Mouse (Mus musculus) lung, postnatal 25 days (tissue): Measurements from ENCODE around the gene Cep164.
"Not testable (repeated sequence)": the region's sequence is repeated elsewhere in the genome, so short reads cannot be mapped to it uniquely, and the experiment has no call there.

Experiments
- DNase-seq: peaks from one replicate; pipeline ENCODE4 v3.0.0; 2022; ENCODE audit warnings: low spot score

The Cep164 gene

DNA sequence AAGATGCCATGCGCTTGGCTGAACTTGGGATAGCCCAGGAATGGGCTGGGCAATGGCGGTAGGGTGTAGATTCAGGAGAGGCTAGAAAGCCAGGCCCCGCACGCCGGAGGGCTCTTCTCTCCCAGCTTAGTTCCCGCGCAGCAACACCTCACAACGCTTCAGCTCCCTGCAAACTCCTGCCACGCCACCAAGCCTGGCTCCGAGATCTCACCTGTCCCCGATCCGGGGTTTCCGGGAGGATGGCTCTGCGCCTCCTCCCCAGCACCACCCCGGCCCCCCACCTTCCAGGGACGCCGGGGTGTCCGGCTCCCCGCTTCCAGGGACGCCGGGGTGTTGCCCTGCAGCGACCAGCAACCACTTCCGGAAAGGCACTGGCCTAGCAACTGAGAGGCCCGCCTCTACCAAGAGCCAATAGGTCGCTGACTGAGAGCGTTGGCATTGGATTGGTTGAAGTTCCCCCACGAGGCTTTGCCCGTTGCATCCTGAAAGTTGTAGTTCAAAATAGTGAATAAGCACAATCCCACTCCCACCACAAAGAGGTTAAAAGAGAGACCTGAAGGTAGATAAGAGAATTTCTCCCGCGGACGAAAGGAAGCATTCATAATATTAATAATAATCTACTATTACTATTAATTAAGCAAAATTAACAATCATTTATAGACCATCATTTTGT lies at the start of gene Cep164:
Cep164 (minus strand) TSS at position 401 of the 673 bp plus-strand sequence.
- peak; percentile 95 for DNase-seq

DNA sequence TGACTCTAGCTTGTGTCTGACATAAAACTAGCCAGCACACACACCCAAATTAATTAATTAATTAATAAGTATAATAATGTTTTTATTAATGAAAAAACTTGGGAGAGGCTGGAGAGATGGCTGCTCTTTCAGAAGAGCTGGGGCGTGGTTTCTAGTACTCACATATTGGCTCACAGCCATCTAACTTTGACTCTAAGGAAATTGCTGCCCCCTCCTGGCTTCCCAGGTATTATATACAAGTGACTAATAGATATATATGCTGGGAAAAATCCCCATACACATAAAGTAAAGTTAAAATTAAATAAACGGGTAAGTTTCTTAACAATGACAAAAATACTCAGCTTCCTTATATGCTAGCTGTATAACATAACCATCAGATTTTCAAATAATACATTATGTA lies 49.4 kb upstream of the Cep164 start:
- DNase-seq: peak; percentile 67

DNA sequence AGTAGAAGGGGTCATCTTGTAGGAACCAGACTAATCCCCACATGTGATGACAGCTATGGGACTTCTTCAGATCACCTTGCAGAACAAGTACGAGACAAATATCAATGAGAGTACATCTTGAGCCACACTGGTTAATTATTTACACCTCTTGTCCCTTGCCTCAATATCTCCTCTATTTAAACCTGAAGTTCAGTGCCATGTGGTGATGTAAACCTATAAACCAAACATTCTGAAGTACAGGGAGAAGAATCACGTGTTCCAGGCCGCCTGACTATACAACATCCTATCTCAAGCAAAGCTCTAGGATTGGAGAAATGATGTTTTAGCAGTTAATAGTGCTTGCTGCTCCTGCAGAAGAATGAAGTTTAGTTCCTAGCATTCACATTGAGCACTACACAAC lies 41.8 kb upstream of the Cep164 start:
- no peak for DNase-seq

DNA sequence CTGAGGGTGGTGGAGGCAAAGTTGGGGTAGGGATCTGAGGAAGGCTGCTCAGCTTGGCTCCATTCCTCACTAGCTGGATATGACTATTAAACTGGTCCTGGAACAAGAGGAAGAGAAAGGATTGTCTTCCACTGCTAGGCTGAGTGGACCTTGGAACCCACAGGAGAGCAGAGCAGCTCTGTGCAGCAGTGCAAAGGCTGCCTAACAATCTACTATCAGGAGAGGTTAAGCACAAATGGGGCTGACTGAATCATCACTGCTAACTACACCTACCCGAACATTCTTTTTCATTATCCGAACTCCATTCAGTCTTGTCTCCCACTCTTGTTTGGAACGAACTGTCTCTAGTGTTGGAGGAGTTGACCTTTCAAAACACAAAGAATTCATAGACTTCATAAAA lies 40.7 kb upstream of the Cep164 start:
- no peak for DNase-seq

DNA sequence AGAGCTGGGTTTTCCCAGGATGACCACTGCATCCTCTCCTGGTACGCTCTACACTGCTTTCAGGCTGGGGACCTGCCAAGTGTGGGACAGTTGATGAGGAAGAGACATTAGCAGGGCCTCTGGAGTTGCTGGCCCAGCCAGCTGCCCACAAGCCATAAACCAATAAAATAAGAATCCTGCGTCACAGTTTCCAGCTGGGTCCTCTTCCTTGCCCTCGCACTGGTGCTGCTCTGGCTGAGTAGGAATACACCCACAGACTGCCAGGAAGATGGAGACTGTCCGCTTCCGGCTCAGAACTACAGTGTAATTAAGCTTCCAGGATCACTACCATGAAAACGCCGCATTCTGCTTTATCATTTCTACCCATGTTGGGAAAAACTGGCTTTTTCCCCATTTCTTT lies 33.3 kb upstream of the Cep164 start:
- DNase-seq: no peak

DNA sequence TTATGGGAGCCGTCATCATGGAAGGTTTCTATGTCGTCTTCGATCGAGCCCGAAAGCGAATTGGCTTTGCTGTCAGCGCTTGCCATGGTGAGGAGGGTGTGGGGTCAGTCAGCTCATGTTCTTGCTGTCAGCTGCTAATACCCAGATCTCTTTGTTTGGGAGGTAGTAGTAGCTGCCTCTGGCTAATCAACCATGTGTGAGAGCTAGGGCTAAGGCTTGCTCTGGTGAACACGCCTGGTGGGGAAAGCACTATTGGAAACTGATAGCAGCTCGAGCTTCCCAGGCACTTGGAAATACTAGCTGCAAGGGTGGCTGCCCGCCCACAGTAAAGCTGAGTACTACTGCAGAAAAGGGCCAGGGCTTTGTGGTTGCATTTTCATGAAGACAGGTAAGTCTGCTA lies 30.9 kb upstream of the Cep164 start:
- no peak for DNase-seq

DNA sequence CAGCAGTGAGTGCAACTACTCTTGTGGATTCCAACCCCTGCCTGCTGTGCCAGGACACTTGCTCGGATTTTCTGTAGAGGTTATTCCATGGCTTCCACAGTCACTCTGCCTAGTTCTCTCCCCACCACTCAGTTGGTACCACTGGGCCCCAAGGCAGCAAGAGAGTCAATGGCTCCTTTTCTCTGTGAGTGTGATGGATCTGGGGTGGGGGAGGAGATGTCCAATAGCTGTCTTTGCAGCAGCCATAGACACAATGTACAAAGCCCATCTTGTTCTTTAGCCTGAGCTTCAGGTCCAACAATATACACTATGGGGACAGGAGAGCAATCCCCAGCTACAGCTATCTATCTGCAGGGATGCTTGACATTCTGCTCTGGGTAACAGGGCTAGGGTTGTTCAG lies 25.6 kb upstream of the Cep164 start:
- no peak for DNase-seq

DNA sequence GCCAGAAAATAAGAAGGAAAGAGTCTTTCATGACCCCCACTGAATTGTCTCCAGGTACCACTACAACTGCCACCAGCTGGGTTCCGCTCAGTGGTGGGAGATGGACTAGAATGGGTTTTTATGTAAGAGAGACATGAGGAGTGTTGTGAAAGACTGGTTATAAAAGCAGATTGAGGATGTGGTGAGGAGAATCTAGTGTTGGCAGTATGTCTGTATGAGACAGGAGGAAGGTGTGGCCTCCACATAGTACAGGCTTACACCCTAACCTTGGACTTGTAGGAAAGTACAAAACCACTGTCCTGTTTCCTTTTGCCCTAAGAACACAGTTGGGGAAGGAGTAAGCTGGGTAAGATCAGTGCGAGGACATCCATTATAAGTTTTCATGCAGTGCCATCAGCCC lies 25.2 kb upstream of the Cep164 start:
- peak; percentile 11 for DNase-seq

DNA sequence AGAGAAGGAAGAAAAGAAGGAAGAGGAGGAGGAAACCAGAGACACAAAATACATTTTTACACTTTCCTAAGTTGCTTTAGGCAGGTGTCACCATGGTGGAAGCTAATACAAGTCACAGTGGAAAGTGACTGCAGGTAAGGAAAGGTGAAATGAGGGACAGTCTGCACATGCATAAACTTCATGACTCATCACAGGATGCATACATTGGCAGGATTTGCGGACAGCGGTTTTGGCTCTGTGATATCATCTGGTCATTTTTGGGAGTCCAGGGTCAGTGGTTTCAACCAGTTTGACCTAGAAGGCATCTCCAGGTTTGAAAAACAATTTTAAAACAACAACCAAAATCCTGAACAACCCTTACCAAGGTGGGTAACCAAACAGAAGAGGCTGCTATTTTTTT lies 23.3 kb upstream of the Cep164 start:
- DNase-seq: no peak

DNA sequence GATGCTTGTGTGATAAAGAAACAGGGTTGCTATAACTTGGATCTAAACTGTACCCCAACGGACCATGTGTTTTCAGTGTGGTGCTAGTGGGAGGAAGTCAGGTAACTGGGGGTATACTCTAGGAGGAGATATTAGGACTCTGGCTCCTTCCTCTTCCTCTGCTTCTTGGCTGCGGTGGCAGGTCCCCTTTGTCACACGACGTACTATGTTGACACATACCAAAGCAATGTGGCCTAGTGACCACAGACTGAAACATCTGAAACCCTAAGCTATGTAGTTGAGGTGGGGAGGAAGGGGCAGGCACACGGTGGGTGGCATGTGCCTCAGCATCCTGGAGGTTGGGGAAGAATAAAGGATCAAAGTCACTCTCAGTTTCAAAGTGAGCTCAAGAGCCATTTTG lies 22.8 kb upstream of the Cep164 start:
- no peak for DNase-seq

DNA sequence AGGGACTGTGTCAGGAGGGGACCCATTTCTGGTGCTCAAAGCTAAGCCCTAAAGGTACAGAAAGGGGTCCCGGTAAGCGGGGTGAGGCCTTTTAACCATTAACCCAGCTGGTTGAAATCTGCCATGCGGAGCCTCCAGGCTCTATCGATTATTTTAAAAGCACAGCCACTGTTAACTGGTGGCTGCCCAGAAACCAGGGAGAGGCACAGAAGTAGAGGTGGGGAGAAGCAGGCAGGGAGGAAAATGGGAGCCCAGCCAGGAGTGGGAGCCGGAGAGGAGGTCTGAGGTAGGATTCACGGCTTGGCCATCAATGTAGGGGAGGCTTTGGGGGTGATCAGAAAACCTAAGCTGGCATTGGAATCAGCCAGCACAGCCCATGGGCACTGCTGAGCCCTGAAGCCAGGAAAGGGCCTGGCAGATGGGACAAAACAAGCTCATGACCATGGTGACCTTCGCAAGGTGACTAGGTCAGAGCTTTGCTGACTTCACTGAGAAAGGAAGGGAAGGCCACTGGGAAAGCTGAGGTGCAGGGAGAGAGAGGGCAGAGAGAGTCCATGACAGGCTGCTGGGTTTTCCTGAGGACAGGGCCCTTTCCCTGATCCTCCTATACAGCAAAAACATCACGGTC lies 22.2 kb upstream of the Cep164 start:
- DNase-seq: no peak

DNA sequence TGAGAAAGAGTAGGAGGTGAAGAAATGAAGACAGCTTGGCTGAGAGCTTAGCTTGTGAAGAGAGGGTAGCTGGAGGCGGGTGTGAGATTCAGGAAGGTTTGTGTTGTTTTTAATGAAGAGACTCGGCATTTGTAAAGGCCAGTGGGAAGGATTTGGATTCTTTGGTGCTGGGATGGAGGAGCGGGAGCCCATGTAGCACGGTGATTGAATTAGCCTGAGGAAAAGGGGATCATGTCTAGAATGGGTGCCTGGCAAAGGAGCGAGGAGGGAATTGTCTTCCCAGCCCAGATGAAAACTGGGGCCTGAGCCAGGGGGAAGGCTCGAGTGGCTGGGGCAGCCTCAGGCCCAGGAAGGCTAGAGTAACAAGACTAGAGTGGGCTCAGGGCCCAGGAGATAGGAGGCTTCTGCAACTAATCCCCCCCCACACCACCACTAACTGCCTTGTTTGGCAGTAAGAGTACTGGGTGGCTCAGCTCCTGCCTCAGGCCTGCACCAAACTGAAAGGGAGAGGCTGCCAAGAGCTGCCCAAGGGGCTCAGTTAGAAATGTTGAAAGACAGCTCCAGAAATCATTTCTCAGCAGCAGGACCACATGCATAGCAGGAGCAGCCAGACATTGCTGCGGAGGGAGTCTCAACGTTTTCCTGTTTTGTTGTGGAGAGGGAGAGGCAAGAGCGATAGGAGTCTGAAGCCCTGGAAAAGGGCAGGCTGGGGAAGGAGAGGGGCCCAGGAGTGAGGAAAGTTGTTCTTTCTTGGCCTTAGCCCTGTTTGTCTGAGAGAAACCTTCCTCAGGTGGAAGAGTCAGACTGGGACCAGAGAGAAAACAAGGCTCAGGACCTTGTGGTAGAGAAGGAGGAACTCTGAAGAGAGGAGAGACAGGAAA lies 21.3 kb upstream of the Cep164 start:
- DNase-seq: peak; percentile 7

DNA sequence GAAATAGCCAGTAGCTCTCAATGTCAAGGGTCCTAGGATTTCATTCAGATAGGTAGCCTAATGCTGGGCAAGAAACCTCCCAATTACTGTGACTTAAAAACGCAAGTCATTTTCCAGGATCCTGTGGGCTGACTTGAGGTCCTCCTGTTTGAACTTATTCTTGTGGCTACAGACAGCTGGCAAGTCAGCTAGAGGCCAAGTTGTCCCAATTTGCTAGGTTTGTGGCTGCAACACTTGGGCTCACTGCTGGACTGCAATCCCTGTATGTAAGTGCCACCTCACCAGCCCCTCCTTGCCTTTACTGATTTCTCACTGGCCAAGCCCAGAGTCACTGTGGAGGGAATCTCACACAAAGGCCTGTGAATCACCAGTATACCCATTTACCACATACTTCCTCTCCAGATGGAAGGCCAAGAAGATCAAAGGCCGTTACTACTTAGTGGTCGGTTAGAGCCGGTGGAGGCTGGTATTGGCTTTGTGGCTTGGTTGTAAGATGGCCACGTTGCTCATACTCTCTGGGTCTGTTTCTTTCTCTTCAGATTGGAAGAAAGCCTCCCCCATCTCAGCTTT lies 18.5 kb upstream of the Cep164 start:
- no peak for DNase-seq

DNA sequence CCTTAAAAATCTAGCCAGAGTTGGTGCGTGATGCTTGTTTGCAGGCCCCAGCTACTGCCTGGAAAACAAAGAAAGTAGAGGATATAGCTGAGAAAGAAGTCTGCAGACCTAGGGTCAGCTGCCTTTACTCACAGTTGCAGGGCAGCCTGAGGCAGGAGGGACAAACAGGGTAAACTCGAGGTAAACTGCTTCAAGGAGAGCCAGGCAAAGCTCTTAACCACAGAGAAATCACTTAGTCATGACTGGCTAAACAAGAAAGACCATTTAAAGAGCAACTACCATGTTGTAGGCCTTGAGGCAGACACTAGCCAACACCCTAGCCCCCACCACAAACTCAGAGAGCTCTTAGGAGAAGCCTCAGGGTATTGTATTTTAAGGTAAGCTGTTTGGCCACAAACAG lies 17.7 kb upstream of the Cep164 start:
- DNase-seq: not testable (repeated sequence)

DNA sequence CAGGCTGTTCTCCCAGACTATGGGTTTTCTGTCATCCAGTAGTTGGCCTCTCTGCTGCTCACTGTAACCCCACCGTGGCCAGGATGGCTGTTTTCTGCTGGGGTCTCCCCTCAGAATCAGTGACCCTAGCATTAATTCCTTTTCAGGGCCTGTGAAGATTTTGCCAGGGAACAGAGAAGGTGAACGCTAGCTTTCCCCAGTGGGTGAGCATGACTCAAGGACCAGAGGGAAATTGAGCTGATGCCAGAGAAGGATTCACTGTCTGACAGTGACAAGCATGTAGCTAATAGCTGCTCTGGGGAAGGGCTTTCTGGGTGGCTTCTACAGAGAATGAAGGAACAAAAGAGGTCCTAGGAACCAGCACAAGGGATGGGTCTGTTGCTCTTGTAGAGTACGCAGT lies 17.1 kb upstream of the Cep164 start:
- DNase-seq: no peak

DNA sequence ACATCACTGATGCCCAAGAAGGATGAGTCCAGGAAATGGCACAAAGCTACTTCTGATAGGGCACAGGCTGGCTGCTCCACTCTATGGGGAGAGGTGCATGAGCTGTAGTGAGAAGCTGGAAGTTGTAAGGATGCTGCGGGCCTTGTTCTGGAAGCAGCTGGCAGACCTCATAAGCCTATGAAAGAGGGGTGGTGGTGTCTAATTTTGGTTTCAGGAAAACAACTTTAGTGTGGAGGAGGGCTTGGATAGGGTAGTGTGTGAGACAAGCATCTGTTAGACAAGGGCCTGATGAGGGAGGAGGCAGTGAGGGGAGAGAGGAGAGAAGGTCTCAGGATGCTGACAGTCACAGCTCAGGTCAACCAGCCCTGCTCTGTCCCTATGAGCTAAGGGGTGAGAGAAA lies 15.3 kb upstream of the Cep164 start:
- no peak for DNase-seq

DNA sequence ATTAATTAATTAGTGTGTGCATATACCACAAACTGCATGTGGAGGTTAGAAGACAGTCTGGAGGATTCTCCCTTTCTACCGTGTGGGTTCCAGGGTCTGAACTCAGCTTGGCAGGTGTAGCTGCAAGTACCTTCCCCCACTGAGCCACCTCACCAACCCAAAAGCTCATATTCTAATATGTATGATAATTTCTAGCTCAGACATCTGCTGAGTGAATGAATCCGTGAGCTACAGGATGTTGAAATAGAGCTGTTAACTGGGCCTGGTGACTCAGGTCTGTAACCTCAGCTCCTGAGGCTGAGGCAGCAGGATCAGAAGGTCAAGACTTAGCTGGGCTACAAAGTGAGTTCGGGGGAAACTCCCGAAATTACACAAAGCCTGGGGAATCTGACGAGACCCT lies 14.5 kb upstream of the Cep164 start:
- no peak for DNase-seq

DNA sequence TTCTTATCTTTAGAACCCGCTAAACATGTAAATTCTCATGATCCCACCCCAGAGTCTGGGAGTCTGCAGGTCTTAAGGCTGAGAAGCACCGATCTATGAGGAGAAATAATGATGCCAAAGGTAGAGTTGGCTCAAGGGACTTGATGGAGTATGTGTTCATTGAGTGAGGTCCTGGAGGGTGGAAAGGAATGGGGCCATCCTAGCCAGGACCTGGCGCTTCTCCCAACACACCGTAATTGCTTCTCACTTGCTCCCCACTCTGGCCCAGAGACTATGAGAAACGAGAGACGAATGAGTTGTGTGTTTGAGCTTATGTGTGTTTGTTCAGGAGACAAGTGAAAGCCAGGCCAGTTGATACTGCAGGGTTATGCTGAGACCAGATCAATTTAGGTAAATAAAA lies 13.0 kb upstream of the Cep164 start:
- no peak for DNase-seq

DNA sequence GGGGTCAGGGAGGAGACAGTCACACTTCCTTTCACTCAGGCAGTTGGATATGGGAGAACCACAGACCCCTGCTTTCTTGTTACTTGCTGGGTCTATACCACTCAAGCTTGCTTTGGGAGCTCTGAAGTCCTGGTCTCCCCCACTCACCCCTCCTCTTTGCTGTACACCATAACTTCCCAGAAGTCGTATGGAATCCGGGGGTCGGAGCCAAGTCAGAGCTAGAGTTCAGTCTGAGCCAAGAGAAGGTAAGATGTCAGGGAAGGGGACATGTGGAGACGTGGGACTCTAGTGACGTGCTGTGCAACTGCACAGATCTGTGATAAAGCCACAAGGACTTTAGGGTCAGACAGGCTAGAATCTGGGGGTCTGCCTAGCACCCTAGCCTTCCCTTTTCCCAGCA lies 11.8 kb upstream of the Cep164 start:
- no peak for DNase-seq

DNA sequence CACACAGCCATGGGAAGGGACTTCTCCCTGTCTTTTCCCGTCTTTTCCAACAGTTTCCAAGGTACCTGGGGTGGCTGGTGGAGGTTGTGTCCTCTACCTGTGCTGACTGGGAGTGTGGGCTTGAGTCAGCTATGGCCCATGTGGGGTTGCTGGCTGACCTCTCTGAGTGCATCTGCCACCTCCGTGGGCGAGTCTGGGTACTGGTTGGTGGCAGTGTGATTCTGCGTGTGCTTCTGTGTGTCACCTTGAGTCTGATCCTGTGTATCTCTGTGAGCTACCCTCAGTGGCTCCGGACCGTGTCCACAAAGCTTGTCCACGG lies 11.4 kb upstream of the Cep164 start:
- DNase-seq: no peak

DNA sequence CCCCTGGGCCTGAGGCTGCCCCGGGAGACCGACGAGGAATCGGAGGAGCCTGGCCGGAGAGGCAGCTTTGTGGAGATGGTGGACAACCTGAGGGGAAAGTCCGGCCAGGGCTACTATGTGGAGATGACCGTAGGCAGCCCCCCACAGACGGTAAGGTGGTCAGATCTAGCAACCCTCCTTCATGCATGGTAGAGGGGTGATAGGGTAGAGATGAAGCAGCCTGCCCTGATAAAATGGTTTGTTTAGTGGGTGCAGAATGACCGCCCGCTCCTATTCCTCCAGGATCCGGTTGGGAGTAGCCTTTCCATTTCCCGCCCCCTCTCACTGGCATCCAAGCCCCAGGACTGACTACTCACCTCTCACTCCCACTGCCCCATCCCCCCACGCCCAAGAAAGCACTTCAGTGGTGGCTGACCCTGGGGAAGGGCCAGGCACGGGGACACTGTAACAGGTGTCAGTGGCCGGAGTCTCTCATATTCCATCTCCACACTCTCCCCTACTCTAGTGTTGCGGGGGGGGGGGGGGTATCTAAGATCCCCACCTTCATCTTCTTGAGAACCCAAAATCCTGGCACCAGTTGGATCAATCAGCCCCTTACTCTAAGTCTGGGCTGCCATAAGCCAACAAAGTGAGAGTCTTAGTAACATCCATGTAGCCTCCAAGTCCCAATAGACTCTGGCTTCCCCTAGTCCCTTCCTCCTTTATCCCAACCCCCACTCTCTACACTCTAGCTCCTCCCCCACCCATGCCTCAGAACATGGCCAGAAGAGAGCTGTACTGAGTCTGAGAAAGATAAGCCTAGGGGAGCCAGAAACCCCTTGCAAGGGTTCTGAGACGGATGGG lies 10.9 kb upstream of the Cep164 start:
- peak; percentile 7 for DNase-seq
